Mouse (Mus musculus): ENCODE results near the gene Hps4. TPM values are rescaled to one million over a fixed set of nuclear protein-coding genes. Genes with fewer than 3 reads are reported as not detected.
"Not testable (repeated sequence)": the region's sequence is repeated elsewhere in the genome, so short reads cannot be mapped to it uniquely, and the experiment has no call there.

Hps4 gene
- total RNA-seq, 2 experiments from 2014 or later: 24.3 to 29.3 TPM

DNA sequence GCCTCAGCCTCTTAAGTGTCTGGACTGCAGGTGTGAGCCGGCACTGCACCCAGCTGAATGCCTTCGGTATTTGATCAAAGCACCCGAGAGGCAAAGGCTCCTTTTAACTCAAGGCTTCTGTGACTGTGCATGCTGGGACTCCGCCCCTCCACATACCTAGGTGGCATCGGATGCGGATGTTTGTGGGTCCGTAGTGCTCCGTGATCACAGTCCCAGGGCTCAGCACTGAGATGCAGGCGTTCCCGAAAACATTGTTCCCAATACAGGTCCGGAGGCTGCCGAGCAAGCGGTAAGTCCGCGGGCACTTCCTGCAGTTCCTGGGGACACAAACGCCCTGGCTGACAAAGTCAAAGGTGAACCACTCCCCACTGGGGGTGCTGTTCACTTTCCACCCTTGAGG, 48.1 kb downstream of the Hps4 start:
- intact Hi-C loops (cut with DNase I): no loop called here
- DNase-seq (ENCODE audit: low spot score in 2 of 2): no peak

DNA sequence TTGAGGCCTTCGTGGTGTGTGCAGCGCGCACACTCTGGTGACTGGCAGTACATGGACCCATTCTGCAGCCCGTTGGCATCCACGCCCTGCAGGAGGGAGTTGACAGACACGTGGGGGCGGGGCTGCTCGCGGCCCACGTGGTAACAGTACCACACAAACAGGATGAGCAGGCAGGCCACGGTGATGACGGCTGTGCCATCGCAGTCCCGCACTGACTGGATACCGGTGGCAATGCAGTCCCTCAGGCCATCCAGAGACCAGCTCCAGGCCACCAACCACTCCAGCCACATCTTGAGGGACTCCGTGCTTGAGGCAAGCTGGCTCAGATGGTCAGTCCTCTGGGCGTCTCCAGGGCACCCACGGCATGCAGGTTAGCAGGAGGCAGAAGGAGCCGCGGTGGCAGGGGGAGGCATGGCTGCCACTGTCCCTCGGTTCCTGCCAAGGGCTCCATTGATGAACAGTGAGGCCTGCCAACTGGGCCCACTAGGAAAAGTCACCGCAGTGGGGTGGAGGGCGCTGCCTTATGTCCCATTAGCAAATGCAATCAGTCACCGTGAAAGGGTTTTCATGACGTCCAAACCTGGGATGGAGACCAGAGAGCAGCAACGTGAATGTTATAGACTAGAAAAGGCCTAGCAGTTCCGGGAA, 48.9 kb downstream of the Hps4 start:
- DNase-seq (ENCODE audit: low spot score in 2 of 2): no peak
- intact Hi-C loops (cut with DNase I): no loop called here

DNA sequence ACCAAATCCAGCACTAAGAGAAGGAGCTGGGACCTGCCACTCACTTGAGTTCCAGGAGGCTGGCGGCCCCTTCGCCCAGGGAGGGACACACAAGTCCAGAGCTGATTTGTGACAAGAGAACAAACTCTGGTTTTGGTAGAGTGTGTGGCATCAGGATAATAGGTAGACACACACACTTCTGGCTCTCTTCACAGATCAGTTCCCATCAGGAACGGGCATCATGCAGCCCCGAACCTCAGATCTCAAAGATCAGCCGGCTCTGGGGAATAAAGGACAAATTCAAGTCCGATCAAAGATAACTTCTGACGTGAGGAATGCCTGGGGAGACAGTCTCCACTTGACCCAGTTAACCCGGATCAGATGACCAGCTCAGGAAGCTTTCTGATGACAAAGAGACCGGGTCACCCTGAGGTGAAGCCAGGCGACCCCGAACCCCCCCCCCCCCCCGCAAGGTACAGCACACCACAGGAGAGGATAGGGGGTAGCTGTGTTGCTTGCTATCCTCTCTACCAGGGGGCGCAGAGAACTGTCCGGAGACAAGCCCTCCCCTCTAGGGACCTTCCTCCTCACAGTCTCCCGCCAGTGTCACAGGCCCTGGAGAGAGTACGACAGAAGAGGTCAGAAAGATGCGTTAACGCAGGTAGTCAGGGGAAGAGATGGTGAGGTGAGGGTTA, 51.0 kb downstream of the Hps4 start:
- DNase-seq (ENCODE audit: low spot score in 2 of 2): no peak
- intact Hi-C loops (cut with DNase I): loop anchor here (1.0 to 2.0 kb wide), 2 partner anchors 33 to 50 kb away; no protein-coding TSS in a partner anchor

DNA sequence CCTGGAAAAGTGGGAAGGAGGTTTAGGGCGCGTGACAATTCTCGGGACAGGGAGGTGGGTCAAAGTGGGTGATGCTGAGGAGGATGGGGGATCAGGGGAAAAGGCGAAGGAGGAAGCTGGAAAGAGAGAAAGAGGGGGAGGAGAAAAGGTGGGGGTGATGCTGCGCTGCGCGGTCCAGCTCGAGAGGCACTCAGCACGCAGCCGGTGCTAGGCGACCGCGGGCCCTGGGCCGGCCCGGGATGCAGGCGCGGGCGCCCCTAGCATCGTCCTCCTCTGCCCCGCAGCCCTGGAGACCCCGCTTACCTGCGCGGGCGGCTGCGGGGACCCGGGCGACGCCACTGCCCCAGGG, 51.5 kb downstream of the Hps4 start:
- intact Hi-C loops (cut with DNase I): loop anchor here (1.0 to 2.0 kb wide), 2 partner anchors 32 to 50 kb away; no protein-coding TSS in a partner anchor
- DNase-seq (ENCODE audit: low spot score in 2 of 2): peak in 1 of 2 experiments; percentile 38

DNA sequence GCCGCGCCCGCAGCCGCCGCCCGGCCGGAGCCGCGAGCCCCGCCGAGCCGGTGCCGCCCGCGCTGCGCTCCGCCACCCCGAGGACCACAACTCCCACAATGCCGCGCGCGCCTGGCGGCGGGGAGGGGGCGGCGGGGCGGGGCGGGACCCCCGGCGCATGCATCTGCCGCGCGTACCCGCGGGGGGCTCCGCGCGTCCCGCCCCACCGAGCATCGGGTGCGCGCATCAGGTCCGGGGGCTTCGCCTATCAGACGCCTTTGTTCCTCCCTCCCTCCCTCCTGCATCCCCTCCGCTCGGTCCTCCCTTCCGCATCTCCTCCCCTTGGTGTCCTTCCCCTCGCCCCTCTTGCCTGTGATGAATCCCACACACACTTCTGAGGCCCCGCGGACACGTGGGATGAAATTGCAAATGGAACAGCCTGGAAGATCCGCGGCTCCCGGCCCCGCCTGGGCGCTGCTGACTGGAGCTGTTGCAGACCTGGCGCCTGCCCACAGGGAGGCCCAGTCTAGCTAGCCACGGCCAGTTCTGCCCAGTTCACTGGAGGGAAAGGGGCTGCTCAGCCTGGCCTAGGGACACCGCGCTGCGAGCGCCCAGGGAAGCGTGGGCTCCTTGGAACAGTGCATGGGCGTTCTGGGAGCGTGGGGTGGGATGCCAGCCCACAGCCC, 52.0 kb downstream of the Hps4 start, which contains the start of gene Asphd2:
Gene Asphd2 (minus strand): TSS at position 88 of the 665 bp plus-strand sequence.
- peak; percentile 85 to 92 for DNase-seq (ENCODE audit: low spot score in 2 of 2)
- intact Hi-C loops (cut with DNase I): loop anchor here (1.0 to 2.0 kb wide), 2 partner anchors 32 to 51 kb away; no protein-coding TSS in a partner anchor

GRCm38 (mm10) chr5:112396066-112396465, 53.2 kb downstream of the Hps4 start:
- intact Hi-C loops (cut with DNase I): no loop called here
- DNase-seq (ENCODE audit: low spot score in 2 of 2): peak in 1 of 2 experiments; percentile 68

DNA sequence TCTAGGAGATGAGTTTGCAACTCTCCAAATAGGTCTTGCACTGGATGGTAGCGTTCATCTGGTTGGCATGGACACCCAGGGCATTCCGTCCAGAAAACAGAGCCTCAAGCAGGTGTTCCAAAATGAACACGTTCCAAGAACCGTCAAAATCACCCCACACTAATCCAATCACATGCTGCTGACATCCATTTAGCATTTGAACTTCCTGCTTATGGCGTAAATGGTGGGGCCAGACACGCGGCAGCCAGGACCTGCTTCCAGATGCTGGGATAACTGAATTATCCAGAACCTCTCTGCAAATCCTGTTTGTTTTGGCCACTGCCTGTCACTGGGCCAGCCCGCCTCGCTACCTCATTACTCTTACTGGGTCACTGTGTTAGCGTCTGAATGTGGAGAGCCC, 56.4 kb downstream of the Hps4 start:
- intact Hi-C loops (cut with DNase I): no loop called here
- no peak for DNase-seq (ENCODE audit: low spot score in 2 of 2)

DNA sequence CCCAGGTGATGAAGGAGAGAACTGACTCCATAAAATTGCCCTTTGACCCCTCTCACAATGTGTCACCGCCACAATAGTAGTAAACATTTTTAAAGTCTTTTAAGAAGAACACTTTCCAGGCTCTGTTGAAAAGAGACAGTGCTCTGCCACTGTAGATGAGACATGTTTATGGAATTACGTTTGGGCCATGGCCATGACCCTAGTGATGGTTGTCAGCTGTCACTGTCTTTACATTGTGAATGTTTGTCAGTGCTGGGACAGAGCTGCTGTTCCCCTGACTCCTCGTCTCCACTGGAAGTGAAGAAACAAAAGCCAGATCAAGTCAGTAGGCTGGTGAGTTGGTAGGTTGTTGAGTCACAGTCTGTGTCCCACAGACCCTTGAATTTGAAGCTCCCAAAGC, 59.6 kb downstream of the Hps4 start:
- DNase-seq (ENCODE audit: low spot score in 2 of 2): no peak
- intact Hi-C loops (cut with DNase I): no loop called here

GRCm38 (mm10) chr5:112406017-112406416, 63.1 kb downstream of the Hps4 start:
- intact Hi-C loops (cut with DNase I): no loop called here
- no peak for DNase-seq (ENCODE audit: low spot score in 2 of 2)

- intact Hi-C loops (cut with DNase I): no loop called here
- no peak for DNase-seq (ENCODE audit: low spot score in 2 of 2)
Observed at GRCm38 (mm10) chr5:112409274-112409673, 66.4 kb downstream of the Hps4 start.

GRCm38 (mm10) chr5:112411072-112411471, 68.2 kb downstream of the Hps4 start:
- peak in 1 of 2 experiments; percentile 61 for DNase-seq (ENCODE audit: low spot score in 2 of 2)
- intact Hi-C loops (cut with DNase I): no loop called here

DNA sequence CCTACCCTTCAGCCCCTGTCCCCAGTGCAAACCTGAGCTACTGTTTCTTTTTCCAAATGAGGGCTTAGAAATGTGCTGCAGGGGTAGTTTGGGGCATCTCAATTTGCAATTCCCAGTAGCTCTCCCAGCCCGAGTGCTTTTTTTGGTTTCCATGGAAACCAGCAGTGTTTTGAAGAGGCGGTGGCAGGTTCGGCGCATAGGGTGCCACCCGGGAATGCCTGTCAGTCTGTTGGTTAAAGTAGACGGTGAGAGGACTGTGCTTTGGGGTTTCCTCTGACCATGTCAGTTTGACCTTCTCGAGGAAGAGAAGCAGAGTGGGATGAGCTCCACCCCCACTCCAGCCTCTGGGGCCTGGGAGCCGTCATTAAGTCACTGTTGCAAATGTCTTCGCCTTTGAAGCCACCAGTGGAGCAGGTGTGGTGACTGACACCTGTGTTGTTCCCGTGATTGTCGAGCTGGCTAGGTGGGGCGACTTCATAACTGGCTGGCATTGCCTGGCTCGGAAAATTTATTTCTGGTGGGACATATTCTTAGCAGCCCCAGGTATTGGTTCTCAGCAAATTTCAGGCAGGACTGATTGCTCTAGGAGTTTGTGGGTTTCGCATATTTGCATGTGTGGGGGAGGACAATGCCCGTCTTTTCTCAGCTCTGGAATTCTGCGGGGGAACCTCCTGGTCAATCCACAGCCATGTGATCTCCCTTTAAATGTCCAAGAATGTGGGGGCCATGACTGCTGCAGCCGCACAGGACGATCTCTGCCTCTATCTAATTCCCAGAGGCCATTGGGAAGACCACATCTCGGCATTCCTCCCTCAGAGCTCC, 68.8 kb downstream of the Hps4 start:
- intact Hi-C loops (cut with DNase I): no loop called here

GRCm38 (mm10) chr5:112412781-112413180, 69.9 kb downstream of the Hps4 start:
- intact Hi-C loops (cut with DNase I); DNase-seq (ENCODE audit: low spot score in 2 of 2): not testable (repeated sequence)

More for the DNA sequence above, 68.8 kb downstream of the Hps4 start:
- DNase-seq (ENCODE audit: low spot score in 2 of 2): peak; percentile 76 to 87

DNA sequence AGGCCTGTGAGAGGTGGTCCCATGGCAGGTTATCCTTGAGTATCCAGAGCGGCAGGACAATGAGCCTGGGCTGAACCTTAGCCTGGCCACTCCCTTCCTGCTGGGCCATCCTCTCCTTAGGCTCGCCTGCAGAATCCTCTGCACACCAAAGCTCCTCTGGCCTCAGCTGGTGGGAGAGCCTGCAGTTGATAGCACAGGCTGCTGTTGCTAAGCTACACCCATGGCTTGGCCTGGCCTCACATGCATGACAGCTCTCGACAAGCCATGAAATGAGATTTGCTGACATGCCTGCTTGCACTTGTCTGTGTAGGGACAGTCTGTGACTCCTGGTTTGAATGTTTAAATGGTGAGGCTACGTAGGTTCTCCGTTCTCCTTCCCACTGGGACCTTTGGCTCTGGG, 73.8 kb downstream of the Hps4 start:
- DNase-seq (ENCODE audit: low spot score in 2 of 2): no peak
- intact Hi-C loops (cut with DNase I): no loop called here

DNA sequence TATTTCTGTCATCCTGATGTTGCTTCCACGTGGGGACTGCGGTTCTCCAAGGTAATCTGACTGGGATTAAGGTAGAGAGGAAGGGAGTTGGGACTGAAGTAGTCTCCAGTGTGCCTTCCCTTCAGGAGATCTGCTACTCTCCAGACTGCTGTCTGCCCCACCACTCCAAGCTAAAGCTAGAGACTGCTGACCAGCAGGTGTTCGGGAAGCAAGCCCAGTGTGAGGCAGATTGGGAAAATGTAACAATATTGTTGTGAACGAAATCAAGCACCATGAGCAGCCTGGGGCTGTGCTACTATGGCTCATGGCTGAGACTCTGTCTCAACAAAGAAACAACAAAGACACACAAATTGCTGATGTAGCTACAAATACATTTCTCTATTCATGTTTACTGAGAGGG, 75.1 kb downstream of the Hps4 start:
- no peak for DNase-seq (ENCODE audit: low spot score in 2 of 2)

DNA sequence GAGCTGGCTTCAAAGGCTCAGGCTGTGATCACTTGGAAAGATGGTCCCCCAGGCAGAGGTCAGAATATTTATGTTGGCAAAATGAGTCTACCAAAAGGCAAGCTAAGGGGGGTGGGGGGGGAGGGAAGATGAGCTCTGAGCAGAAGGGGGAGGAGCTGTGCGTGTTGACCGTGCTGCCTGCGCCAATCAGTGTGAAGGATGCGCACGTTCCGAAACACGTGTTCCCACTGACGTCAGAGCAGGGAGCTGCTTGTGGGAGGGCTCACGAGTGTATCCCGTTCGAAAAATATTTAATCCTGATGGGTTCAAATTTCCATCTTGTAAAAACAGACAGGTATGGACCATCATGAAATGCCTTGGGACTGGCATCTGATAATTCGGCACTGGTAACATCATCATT, 76.7 kb downstream of the Hps4 start:
- no peak for DNase-seq (ENCODE audit: low spot score in 2 of 2)

More for the DNA sequence above, 75.1 kb downstream of the Hps4 start:
- intact Hi-C loops (cut with DNase I): no loop called here

DNA sequence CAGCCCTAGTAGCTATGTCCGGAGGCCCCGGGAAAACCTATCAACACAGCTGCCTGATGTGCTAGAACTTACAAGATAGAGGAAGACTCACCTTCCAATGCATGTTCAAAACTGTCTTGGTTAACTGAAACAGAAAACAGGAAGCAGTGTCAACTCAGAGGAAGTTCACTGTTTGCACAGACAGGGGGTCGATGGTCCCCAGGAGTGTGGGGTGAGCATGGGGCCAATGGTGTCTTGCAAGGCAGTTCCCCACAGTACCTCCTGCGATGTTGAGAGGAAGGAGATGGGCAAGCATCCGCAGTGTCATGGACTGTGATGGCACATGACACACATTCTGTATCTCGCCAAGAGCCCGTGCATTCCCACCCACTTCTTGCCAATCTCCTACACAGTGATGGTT, 83.8 kb downstream of the Hps4 start:
- no peak for DNase-seq (ENCODE audit: low spot score in 2 of 2)
- intact Hi-C loops (cut with DNase I): loop anchor here (2.0 to 10.0 kb wide), 4 partner anchors 32 to 184 kb away; partner anchors contain the start of genes Asphd2, Hps4 and Srrd

More for the DNA sequence above, 76.7 kb downstream of the Hps4 start:
- intact Hi-C loops (cut with DNase I): no loop called here

- intact Hi-C loops (cut with DNase I): loop anchor here (2.0 to 10.0 kb wide), 4 partner anchors 32 to 185 kb away; partner anchors contain the start of genes Asphd2, Hps4 and Srrd
- DNase-seq (ENCODE audit: low spot score in 2 of 2): peak; percentile 57 to 70
Observed at GRCm38 (mm10) chr5:112427283-112427682, 84.4 kb downstream of the Hps4 start.
